Mouse (Mus musculus) spleen, adult 12 weeks (tissue): ENCODE results near the gene Mrps12.

Experiments
- DNase-seq: peaks from one replicate; pipeline ENCODE4 v3.0.0; 2022; ENCODE audit warnings: low spot score

Mrps12 gene

DNA sequence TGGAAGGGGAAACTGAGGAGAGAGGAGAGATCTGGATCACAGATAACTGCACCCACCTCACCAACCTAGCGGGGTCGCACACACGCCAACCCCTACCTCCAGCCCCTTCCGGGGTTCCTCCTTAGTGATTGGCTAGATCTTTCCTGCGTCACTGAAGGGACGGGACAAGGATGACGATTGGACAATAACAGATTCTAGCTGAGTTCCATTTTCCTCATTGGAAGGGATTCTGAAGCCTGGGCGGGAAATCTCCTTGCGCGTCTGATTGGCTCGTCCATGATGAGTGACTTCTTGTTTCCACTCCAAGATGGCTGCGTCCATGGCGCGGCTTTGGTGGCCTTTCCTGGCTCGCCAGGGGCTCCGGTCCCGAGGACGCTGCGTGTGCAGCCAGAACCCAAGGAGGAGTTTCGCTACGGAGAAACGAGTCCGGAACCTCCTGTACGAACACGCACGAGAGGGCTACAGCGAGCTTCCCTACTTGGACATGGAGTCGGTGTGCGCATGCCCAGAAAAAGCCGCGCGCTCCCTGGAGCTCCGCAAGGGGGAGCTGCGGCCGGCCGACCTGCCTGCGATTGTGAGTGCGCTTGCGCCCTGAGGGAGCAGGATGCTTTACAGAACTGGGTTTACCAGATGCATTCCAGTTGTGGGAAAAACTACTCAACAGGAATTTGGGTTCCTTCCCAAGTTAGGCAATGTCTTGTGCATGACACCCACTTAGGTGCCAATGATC is at the start of gene Mrps12, which contains the start of gene Sars2:
Gene Mrps12 (minus strand): TSS at position 112 of the 730 bp plus-strand sequence.
Gene Sars2 (plus strand): TSS at position 284 of the 730 bp plus-strand sequence.
- peak; percentile 96 for DNase-seq

DNA sequence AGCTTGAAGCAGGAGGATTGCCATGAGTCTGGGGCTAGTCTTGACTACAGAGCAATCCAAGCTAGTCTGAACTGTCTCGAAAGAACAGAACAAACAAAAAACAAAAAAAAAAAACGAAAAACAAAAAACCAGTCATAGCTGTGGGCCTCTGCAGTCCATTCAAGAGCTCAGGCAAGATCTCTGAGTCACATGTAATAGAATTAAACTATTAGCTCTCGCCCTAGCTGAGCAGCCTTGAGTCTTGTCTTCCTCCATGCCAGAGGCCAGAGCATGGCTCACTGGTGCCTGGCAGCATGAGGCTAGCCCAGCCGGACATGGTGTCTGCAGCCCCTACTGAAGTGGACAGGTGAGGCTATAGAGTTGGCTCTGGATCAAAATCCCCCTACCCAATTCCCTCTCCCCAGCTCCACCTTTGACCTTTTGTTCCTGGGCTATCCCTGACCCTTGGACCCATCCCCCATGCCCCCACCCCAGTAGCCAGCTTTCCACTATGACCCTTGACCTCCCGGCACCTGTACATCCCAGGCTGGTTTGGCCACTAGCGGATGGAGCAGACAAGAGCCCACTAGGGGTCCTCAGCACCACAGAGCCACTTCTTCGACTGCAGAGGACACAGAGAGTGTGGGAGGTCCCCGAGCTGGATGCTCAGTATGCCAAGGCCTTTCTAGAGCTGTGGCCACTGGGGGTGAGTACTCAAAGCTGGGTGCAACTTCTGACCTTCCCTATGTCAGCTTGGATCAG is 48.6 kb upstream of the Mrps12 start:
- DNase-seq, result no peak

- no peak for DNase-seq
Measured at GRCm38 (mm10) chr7:28789235-28789634, 47.6 kb upstream of the Mrps12 start.

DNA sequence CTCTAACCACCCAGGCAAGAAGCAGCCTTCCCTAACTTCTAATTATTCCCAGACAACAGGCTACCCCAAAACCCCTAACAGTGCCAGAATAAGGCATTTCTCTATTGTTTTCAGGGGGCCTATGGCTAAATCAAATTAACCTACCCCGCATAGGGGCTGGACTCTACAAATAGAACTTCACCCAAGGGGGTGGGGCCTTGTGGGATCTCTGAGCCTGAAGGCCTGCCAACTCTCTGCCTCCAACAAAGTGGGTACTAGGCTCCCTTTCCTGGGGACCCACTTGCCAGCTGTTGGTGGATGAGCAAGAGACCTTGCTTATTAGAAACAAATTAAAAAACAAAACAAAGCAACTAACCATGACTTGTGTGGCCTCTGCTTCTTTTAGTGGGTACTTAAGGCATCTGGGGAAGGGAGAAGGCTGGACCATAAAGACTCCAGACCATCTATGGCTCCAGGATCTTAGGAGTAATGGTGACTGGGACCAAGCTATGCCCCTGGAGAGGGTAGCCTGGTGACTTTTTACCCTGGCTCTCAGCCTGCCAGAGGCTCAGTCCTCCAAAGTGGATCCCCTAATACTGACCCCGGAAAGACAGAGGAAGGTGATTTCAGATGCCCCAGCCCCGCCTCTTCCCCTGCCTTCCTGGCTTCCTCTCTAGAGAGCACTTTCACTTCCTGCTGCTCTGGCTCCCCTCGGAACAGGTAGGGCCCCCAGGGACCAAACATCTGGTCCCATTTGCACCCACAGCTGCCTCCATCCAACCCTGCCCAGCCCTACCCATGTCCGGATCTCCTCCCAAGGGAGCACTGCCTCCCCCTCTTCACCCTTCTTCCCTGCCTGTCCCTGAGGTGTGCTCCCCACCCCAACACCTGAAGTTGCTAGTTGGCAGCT is 46.9 kb upstream of the Mrps12 start, which contains the start of gene Rinl:
Gene Rinl (plus strand): TSS at position 663 of the 889 bp plus-strand sequence.
- peak; percentile 60 for DNase-seq

- DNase-seq, result no peak
Measured at GRCm38 (mm10) chr7:28787884-28788283, 46.3 kb upstream of the Mrps12 start.

DNA sequence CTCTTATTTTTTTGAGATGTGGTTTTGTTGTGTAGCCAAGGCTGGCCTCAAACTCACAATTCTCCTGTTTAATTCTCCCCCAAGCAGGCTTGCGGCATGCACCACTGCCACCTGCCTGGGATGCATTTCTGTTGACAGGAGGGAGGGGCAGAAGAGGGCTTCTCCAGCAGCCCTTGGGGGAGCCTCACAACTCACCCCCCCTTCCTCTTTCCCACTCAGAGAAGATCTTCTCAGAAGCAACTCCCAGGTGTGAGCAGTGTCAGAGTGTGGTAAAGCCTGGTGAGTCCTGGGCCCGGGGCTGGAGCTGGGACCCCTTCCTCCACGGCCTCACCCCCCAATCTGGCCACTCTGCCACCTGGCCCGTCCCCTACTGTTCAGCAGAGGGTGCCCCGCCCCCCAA is 43.5 kb upstream of the Mrps12 start:
- DNase-seq, result no peak

DNA sequence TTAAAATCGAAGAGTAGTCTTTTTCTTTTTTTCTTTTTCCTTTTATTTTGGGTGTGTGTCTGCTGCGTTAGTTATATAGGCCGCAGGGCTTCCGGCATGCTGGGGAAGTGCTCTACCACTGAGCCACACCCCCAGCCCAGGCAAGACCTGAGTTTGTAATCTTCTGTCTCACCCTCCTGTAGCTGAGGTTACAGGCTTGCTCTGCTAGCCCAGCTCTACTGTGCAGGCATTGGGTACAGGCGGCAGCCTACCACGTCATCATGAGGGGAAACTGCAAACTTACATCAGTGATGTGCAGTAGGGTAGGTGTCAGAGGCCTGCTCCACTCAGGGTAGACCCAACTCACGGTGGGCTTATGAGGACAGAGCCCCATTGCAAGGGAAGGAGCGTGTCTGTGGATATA is 39.6 kb upstream of the Mrps12 start:
- DNase-seq, result peak; percentile 36

DNA sequence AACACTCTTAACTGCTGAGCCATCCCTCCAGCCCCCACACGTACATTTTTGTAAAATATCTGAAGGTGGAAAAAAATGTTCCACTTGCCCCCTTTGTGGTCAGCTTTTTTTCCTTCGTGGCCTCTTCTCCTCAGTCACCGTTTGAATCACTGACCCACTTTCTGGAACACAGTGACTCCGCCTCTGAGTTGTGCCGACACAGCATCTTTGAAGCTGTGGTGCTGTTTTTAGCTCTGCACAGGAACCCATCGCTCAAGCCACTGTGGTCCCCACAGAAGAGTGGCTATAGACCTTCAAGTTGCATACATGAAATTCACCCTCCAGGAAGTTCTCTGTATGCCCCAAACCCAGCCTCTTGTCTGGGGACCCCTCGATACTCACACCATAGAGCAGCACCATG is 39.2 kb upstream of the Mrps12 start:
- no peak for DNase-seq

DNA sequence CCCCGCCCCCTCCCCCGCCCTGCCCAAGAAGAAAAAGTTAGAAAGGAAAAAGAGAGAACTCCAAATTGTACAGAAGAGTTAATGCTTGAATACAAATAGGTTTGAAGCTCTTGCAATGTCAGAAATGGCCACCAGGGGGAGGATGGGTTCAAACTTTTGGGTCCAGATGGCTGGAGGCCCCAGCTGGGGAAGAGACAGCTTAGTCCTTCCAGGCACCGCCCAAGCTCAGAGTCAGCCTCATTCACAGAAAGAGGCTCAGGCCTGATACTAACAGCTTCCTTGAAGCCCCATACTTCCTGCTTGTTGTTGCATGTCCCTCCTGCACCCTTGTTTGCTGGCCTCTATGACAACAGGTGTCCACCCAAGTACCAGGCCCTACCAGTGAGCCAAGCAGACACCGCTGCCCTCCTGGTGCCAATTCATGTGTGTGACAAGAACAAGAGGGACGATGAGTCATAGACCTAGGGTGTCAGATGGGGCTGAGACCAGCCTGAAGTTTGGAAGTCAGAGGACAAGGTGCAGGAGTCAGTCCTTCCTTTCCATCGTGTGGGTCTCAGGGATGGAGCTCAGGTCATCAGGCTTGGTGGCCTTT is 38.5 kb upstream of the Mrps12 start:
- DNase-seq, result peak; percentile 76

GRCm38 (mm10) chr7:28778825-28779224 is 37.2 kb upstream of the Mrps12 start:
- no peak for DNase-seq

DNA sequence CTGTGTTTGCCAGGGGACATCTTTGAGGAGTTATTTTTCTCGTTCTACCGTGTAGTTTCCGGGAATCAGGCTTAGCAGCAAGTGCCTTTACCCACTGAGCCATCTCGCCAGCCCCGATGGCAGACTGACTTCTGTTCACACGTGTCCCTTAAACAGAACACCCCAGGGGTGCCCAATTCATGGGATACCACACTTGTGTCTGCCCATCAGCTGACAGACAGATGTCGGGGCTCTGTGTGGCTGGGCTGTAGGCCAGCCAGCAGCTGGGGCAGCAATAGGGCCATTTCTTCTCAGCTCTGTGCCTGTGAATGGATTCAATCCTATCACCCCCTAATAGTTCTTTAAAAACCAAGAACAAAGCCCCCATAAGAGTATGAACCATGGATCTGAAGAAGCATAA is 33.5 kb upstream of the Mrps12 start:
- DNase-seq, result no peak

DNA sequence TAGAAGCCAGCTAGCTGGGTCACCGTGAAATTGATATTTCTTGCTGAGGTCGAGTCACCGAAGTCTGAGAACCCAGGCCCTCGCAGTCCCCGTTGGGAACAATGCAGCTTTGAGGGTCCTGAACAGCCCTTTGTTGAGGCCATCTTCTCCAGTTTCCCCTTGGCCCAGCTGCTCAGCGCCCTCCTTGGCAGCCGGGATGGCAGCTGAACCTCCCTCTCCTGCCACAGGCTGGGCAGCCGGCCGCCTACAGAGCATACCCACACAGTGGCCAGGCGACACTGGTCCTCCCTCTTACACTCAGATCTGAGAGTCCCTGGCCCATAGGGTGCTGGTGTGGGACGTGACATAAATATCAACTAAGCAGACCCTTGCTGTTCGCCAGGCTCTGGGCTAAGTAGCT is 32.5 kb upstream of the Mrps12 start:
- DNase-seq, result no peak

DNA sequence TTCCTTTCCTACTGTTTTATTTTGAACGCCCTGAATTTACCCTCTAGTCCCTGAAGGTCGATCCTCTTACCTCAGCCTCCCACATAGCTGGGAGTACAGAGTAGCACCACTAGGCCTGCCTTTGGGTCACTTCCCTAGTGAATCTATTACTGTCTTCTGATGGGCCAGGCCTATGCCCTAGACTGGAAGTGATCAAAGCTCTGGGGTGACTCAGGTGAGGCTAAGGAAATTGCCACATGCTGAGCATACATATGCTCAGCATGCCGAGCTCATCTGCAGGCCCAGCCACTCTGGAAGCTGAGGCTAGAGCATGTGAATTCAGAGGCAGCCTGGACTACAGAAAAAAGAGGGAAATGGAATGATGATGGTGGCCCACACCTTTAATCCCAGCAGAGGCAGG is 31.5 kb upstream of the Mrps12 start:
- no peak for DNase-seq

- no peak for DNase-seq
Measured at GRCm38 (mm10) chr7:28771867-28772266, 30.2 kb upstream of the Mrps12 start.

DNA sequence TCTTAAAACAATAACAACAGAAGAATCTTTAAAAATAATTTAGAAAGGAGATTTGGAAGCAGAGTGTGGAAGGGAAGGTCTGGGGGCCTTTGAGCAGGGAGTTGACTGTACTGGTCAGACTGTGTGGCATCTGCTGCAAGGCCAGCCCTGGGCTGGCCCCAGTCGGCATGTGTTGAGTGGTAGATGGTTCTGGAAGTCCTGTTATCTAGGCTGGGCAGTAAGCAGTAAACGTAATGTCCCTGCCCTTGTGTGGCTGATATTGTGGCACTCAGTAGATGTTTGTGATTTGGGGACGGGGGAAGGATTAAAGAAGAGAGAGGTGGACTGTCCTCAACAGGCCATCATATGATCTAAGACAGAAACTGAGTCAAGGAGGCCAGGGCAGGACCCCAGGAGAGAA is 28.7 kb upstream of the Mrps12 start:
- no peak for DNase-seq

DNA sequence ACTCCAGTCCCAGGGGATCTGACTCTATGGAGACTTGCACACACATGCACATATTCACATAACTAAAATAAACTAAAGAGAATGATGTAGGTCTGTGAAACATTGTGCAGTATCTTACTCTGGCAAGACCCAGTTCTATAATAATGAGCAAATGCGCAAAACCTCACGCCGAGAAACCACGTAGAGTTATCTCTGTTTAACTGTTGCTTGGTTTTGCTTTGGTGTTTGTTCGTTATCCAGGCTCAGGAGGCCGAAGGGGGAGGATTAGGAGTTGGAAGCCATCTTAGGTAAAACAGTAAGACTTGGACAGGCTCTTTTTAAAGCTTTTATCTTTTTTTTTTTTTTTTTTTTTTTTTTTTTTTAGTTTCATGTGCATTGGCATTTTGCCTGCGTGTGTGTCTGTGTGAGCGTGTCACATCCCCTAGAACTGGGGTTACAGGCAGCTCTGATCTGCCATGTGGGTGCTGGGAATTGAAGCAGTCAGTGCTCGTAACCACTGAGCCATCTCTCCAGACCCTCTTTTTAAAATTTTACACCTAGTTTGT is 27.9 kb upstream of the Mrps12 start:
- DNase-seq, result no peak

DNA sequence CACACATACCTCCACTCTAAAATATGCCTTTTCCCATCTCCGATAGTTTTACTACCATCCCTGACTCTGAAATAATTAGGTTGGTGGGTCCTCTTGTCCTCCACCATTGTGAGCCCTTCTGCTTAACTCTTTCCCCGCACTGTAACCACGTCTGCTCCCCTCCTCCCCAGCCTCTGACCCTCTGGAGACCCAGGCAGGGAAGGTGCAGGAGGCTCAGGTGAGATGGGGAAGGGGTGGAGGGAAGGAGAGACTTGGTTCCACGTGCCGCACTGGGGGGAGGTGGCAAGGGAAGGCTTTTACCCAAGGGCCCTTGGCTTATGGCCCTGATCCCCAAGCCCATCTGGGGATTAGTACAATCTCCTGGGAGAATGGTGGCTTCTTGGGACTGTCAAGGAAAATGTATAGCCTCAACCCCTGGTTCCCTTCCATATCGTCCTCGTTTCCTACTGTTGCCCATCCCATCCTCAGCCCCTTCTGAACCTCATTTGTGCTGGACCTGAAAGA is 25.9 kb upstream of the Mrps12 start, which contains the start of gene Nfkbib:
Gene Nfkbib (minus strand): TSS at position 51 of the 504 bp plus-strand sequence.
- DNase-seq, result no peak

- no peak for DNase-seq
Measured at GRCm38 (mm10) chr7:28766910-28767309, 25.3 kb upstream of the Mrps12 start.

- DNase-seq, result peak; percentile 96
Measured at GRCm38 (mm10) chr7:28766173-28766879, 24.7 kb upstream of the Mrps12 start, which contains the start of gene Sirt2. TSS of gene Sirt2 (plus strand) at chr7:28766735.

DNA sequence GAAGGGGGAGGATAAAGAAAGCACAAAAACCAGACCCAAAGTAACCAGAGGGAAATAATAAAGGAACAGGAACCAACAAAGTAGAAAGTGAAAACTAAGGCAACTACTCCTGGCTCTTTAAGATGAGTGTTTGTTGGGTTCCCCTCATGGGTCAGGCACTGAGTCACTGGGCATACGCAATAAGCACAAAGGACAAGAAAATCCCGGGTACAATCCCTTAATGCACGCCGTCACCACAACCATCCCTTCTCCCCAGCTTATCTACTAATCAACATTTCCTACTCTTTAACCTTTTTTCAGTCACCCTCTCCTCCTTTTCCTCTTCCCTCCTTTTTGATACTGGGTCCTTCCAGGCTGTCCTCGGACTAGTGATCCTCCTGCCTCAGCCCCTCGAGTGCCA is 23.6 kb upstream of the Mrps12 start:
- no peak for DNase-seq

DNA sequence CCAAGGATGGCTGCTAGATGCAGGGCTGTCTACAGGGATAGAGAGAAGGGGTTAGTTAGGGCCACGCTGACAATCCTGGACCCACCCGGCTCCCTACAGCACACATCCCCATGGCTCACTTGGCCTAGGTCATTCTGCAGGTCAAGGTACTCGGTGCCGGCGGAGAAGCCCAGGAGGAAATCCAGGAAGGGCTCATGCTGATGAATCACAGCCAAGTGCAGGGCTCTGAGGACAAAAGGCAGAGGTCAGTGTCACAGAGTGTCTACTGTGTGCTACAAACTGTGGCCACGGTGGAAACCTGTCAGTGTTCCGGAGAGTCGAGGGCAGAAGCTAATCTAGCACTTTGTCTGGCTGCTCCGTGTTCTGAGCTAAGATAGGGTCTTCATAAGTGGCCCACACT is 20.3 kb upstream of the Mrps12 start:
- no peak for DNase-seq
